Mouse (Mus musculus): Measurements from ENCODE around the gene Bglap3. TPM values are rescaled to one million over a fixed set of nuclear protein-coding genes. Genes with fewer than 3 reads are reported as not detected.

Bglap3 gene
- polyA plus RNA-seq, 1 experiment from 2014 or later = 4.1 TPM

- no peaks in the 10 kb centered on the region for H3K9me3 ChIP-seq
- no peak for ATAC-seq (ENCODE audit: insufficient read depth, low FRiP score, low read depth)
Observed at GRCm38 (mm10) chr3:88331282-88331681, 41.3 kb downstream of the Bglap3 start.

GRCm38 (mm10) chr3:88328956-88329355 lies 43.6 kb downstream of the Bglap3 start:
- 56% methylated on average over 5 of the region's 5 CpGs for WGBS
- Histone ChIP-seq H3K27ac (no peak overlapping the region), H3K36me3 (peaks cover 13% of the 10 kb centered on the region), H3K9me3 (no peaks in the 10 kb centered on the region), H3K4me2 (no peak overlapping the region), H3K27me3 (replicated peaks) (no peaks in the 10 kb centered on the region), H3K4me1 (peaks cover 10% of the 10 kb centered on the region), H3K4me3 (replicated peaks) (no peak overlapping the region), H3K9ac (no peak overlapping the region)
- ATAC-seq (ENCODE audit: insufficient read depth, low FRiP score, low read depth) = no peak

More at GRCm38 (mm10) chr3:88331282-88331681, 41.3 kb downstream of the Bglap3 start:
- Histone ChIP-seq H3K27ac (no peak overlapping the region), H3K9ac (no peak overlapping the region), H3K4me1 (peaks cover 2% of the 10 kb centered on the region; the same call in 1 of the 2 replicates), H3K4me2 (no peak overlapping the region), H3K27me3 (replicated peaks) (no peaks in the 10 kb centered on the region), H3K36me3 (peaks cover 13% of the 10 kb centered on the region), H3K4me3 (replicated peaks) (no peak overlapping the region)
- 31% methylated on average over 2 of the region's 2 CpGs for WGBS

GRCm38 (mm10) chr3:88324951-88325405 lies 47.6 kb downstream of the Bglap3 start, which contains the start of gene Glmp:
Glmp (plus strand) TSS chr3:88325023.
- H3K4me2 ChIP-seq = peak within 1 kb of the TSS; percentile 82
- peak within 1 kb of the TSS; percentile 68 for H3K4me3 ChIP-seq (replicated peaks)
- ATAC-seq (ENCODE audit: insufficient read depth, low FRiP score, low read depth) = peak; percentile 76
- WGBS = under 1% methylated on average over 10 of the region's 10 CpGs
- no peaks in the 10 kb centered on the region for H3K27me3 ChIP-seq (replicated peaks)
- H3K9ac ChIP-seq = peak within 1 kb of the TSS; percentile 49
- no peak within 1 kb of the TSS for H3K27ac ChIP-seq
- H3K36me3 ChIP-seq = peaks cover 38% of the 10 kb centered on the region
- H3K9me3 ChIP-seq = no peaks in the 10 kb centered on the region
- peaks cover 8% of the 10 kb centered on the region for H3K4me1 ChIP-seq

Other genes with a start within 250 kb of the Bglap3 start
- gene Mef2d, start 230.4 kb downstream of the Bglap3 start, polyA plus RNA-seq (2015; fragmentation: Nextera tagmentation; extraction: Ambion mirVana) = 17.7 and 19.9 TPM in 2 replicates
- gene Rhbg, start 118.0 kb downstream of the Bglap3 start, polyA plus RNA-seq (2015; fragmentation: Nextera tagmentation; extraction: Ambion mirVana) = 4.2 and 8.2 TPM in 2 replicates
- gene Gm38392, start 85.5 kb downstream of the Bglap3 start, polyA plus RNA-seq (2015; fragmentation: Nextera tagmentation; extraction: Ambion mirVana) = 0.35 and 1.4 TPM in 2 replicates
- gene Tsacc, start 75.7 kb downstream of the Bglap3 start, polyA plus RNA-seq (2015; fragmentation: Nextera tagmentation; extraction: Ambion mirVana) = 13.4 and 14.0 TPM in 2 replicates
- 451 and 489 TPM in 2 replicates for gene Cct3, start 75.6 kb downstream of the Bglap3 start, polyA plus RNA-seq (2015; fragmentation: Nextera tagmentation; extraction: Ambion mirVana)
- gene Glmp, start 47.7 kb downstream of the Bglap3 start, polyA plus RNA-seq (2015; fragmentation: Nextera tagmentation; extraction: Ambion mirVana) = 182 and 197 TPM in 2 replicates
- 21.6 and 30.6 TPM in 2 replicates for gene Tmem79, start 36.6 kb downstream of the Bglap3 start, polyA plus RNA-seq (2015; fragmentation: Nextera tagmentation; extraction: Ambion mirVana)
- 48.5 and 51.1 TPM in 2 replicates for gene Smg5, start 36.5 kb downstream of the Bglap3 start, polyA plus RNA-seq (2015; fragmentation: Nextera tagmentation; extraction: Ambion mirVana)
- gene Paqr6, start 8.2 kb downstream of the Bglap3 start, polyA plus RNA-seq (2015; fragmentation: Nextera tagmentation; extraction: Ambion mirVana) = 9.9 and 13.3 TPM in 2 replicates
- gene Bglap2, start 6.0 kb upstream of the Bglap3 start, polyA plus RNA-seq (2015; fragmentation: Nextera tagmentation; extraction: Ambion mirVana) = 0.35 and 1.6 TPM in 2 replicates
- gene Bglap, start 11.7 kb upstream of the Bglap3 start, polyA plus RNA-seq (2015; fragmentation: Nextera tagmentation; extraction: Ambion mirVana) = 0.58 TPM in 1 of 2 replicates, not detected in the other
- 115 and 118 TPM in 2 replicates for gene Pmf1, start 37.6 kb upstream of the Bglap3 start, polyA plus RNA-seq (2015; fragmentation: Nextera tagmentation; extraction: Ambion mirVana)
- gene Slc25a44, start 52.4 kb upstream of the Bglap3 start, polyA plus RNA-seq (2015; fragmentation: Nextera tagmentation; extraction: Ambion mirVana) = 15.7 and 16.0 TPM in 2 replicates
- gene Sema4a, start 88.4 kb upstream of the Bglap3 start, polyA plus RNA-seq (2015; fragmentation: Nextera tagmentation; extraction: Ambion mirVana) = 22.3 and 25.1 TPM in 2 replicates
- 179 and 214 TPM in 2 replicates for gene Lmna, start 137.2 kb upstream of the Bglap3 start, polyA plus RNA-seq (2015; fragmentation: Nextera tagmentation; extraction: Ambion mirVana)
- gene Mex3a, start 159.7 kb upstream of the Bglap3 start, polyA plus RNA-seq (2015; fragmentation: Nextera tagmentation; extraction: Ambion mirVana) = 11.9 and 12.1 TPM in 2 replicates
- 86.9 and 90.6 TPM in 2 replicates for gene Rab25, start 175.6 kb upstream of the Bglap3 start, polyA plus RNA-seq (2015; fragmentation: Nextera tagmentation; extraction: Ambion mirVana)
- 193 and 198 TPM in 2 replicates for gene Lamtor2, start 180.3 kb upstream of the Bglap3 start, polyA plus RNA-seq (2015; fragmentation: Nextera tagmentation; extraction: Ambion mirVana)
- gene Ubqln4, start 181.0 kb upstream of the Bglap3 start, polyA plus RNA-seq (2015; fragmentation: Nextera tagmentation; extraction: Ambion mirVana) = 40.2 and 40.9 TPM in 2 replicates
- 339 and 359 TPM in 2 replicates for gene Ssr2, start 203.1 kb upstream of the Bglap3 start, polyA plus RNA-seq (2015; fragmentation: Nextera tagmentation; extraction: Ambion mirVana)
- gene Arhgef2, start 233.2 kb upstream of the Bglap3 start, polyA plus RNA-seq (2015; fragmentation: Nextera tagmentation; extraction: Ambion mirVana) = 77.1 and 78.7 TPM in 2 replicates